Mouse (Mus musculus) heart, adult 2 months (tissue): ENCODE measurements around the gene Ly6f.

Experiments used
- CTCF ChIP-seq: fragments of 200-600 bp; IDR thresholded peaks from 2 replicates; pipeline ENCODE4 v1.8.1; 2022; ENCODE audit warnings: antibody characterized with exemption, mild to moderate bottlenecking, moderate library complexity
- EP300 ChIP-seq: fragments of 200-500 bp; IDR thresholded peaks from 2 replicates; pipeline ENCODE4 v1.6.1; 2011; ENCODE audit warnings: low read depth, low read length, control low read depth; ENCODE audit not compliant: insufficient read depth

DNA sequence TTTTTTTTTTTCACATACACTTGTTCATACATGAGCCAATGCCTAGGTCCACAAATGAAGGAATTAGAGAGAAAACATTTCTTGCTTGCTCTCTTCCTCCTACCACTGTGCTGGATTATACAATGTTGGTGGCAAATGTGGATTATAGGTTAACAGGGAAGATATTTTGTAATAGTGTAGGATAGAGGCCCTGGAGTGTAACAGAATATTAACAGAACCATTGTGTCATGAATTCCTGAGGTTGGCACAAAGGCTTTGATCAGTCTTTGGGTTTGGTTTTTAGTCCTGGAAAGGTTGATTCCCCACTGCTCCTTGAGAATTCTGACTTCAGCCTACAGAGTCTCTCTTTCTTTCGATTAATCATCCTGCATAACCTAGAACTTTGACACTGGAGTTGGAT lies 1.6 kb upstream of the Ly6f start:
- TF ChIP-seq CTCF (no peak), EP300 (no peak)
